Mouse (Mus musculus) olfactory bulb, adult 2 months (tissue): Measurements from ENCODE around the gene Snx33. TPM values are rescaled to one million over a fixed set of nuclear protein-coding genes. Genes with fewer than 3 reads are reported as not detected.

Source experiments
- H3K27ac ChIP-seq: fragments of 200-500 bp; 2 replicates; pipeline ENCODE4 v1.5.1; 2012; ENCODE audit warnings: low read depth, low read length; ENCODE audit not compliant: insufficient read depth
- H3K4me1 ChIP-seq: fragments of 200-500 bp; 2 replicates; pipeline ENCODE4 v1.6.1; 2012; ENCODE audit warnings: low read length; ENCODE audit not compliant: control insufficient read depth, insufficient read depth
- H3K4me3 ChIP-seq: fragments of 200-500 bp; 2 replicates; pipeline ENCODE4 v1.5.1; 2012; ENCODE audit warnings: mild to moderate bottlenecking, low read depth, low read length, moderate library complexity; ENCODE audit not compliant: insufficient read depth
- CTCF ChIP-seq: fragments of 200-500 bp; IDR thresholded peaks from 2 replicates; pipeline ENCODE4 v1.5.1; 2012; ENCODE audit warnings: low read depth, mild to moderate bottlenecking, low read length, moderate library complexity; ENCODE audit not compliant: insufficient read depth
- POLR2A ChIP-seq: fragments of 200-500 bp; IDR thresholded peaks from 2 replicates; pipeline ENCODE4 v1.6.1; 2012; ENCODE audit warnings: mild to moderate bottlenecking, low read depth, low read length, moderate library complexity; ENCODE audit not compliant: insufficient read depth
- WGBS: fragments of 180-500 bp; shearing (Covaris S2); methylation state at CpG from one replicate; pipeline ENCODE4 v1.1.7; 2018; 5-methylcytosine and 5-hydroxymethylcytosine counted together
- polyA plus RNA-seq: library from polyadenylated mRNA; stranded (reverse); fragments of >200 nt; gene quantifications from 2 replicates; pipeline ENCODE4 v1.2.4, GENCODE M21; 2012; ENCODE audit warnings: low replicate concordance; ENCODE audit not compliant: missing spikeins, insufficient read depth, insufficient read length

Gene Snx33
- polyA plus RNA-seq, 1 experiment, result not detected

GRCm38 (mm10) chr9:56900571-56900970 is 27.6 kb downstream of the Snx33 start:
- 69% methylated on average over 9 of the region's 9 CpGs for WGBS
- no peak overlapping the region for H3K4me3 ChIP-seq
- H3K27ac ChIP-seq, result no peak overlapping the region
- TF ChIP-seq CTCF (no peak), POLR2A (no peak)
- H3K4me1 ChIP-seq, result no peaks in the 10 kb centered on the region

- H3K27ac ChIP-seq, result no peak overlapping the region
- TF ChIP-seq CTCF, result no peak
- no peak for TF ChIP-seq POLR2A
- no peaks in the 10 kb centered on the region for H3K4me1 ChIP-seq
- H3K4me3 ChIP-seq, result no peak overlapping the region
Observed at GRCm38 (mm10) chr9:56900060-56900459, 28.1 kb downstream of the Snx33 start.

- Histone ChIP-seq H3K4me1 (no peaks in the 10 kb centered on the region), H3K27ac (no peak overlapping the region), H3K4me3 (no peak overlapping the region)
- 88% methylated on average over 11 of the region's 11 CpGs for WGBS
- TF ChIP-seq CTCF, result no peak
- no peak for TF ChIP-seq POLR2A
Observed at GRCm38 (mm10) chr9:56899409-56899808, 28.8 kb downstream of the Snx33 start.

GRCm38 (mm10) chr9:56896779-56897178 is 31.4 kb downstream of the Snx33 start:
- peaks cover under 1% of the 10 kb centered on the region; the same call in 1 of the 2 replicates for H3K4me1 ChIP-seq
- no peak overlapping the region for H3K4me3 ChIP-seq
- WGBS, result 95% methylated on average over 12 of the region's 12 CpGs
- no peak overlapping the region for H3K27ac ChIP-seq
- TF ChIP-seq CTCF (no peak), POLR2A (no peak)

- TF ChIP-seq CTCF (no peak), POLR2A (no peak)
- WGBS, result 13% methylated on average over 3 of the region's 3 CpGs
- Histone ChIP-seq H3K4me3 (no peak overlapping the region), H3K4me1 (peaks cover 9% of the 10 kb centered on the region), H3K27ac (no peak overlapping the region)
Observed at GRCm38 (mm10) chr9:56894006-56894405, 34.2 kb downstream of the Snx33 start.

GRCm38 (mm10) chr9:56893313-56893712 is 34.9 kb downstream of the Snx33 start:
- Histone ChIP-seq H3K27ac (no peak overlapping the region), H3K4me1 (peaks cover 9% of the 10 kb centered on the region), H3K4me3 (no peak overlapping the region)
- no peak for TF ChIP-seq CTCF
- no peak for TF ChIP-seq POLR2A
- WGBS, result 77% methylated on average over 8 of the region's 8 CpGs

- peaks cover 9% of the 10 kb centered on the region for H3K4me1 ChIP-seq
- H3K27ac ChIP-seq, result no peak overlapping the region
- no peak for TF ChIP-seq CTCF
- TF ChIP-seq POLR2A, result no peak
- 91% methylated on average over 10 of the region's 10 CpGs for WGBS
- H3K4me3 ChIP-seq, result no peak overlapping the region
Observed at GRCm38 (mm10) chr9:56892111-56892510, 36.1 kb downstream of the Snx33 start.

GRCm38 (mm10) chr9:56891517-56892011 is 36.6 kb downstream of the Snx33 start:
- TF ChIP-seq POLR2A (no peak), CTCF (no peak)
- no peak overlapping the region for H3K27ac ChIP-seq
- H3K4me1 ChIP-seq, result peaks cover 9% of the 10 kb centered on the region
- H3K4me3 ChIP-seq, result no peak overlapping the region
- WGBS, result 22% methylated on average over 12 of the region's 12 CpGs

- Histone ChIP-seq H3K4me1 (peaks cover 9% of the 10 kb centered on the region), H3K27ac (no peak overlapping the region), H3K4me3 (no peak overlapping the region)
- TF ChIP-seq POLR2A, result no peak
- WGBS, result 68% methylated on average over 11 of the region's 11 CpGs
Observed at GRCm38 (mm10) chr9:56890522-56891250, 37.5 kb downstream of the Snx33 start.
